Mouse (Mus musculus): ENCODE results near the gene Shroom3.

DNA sequence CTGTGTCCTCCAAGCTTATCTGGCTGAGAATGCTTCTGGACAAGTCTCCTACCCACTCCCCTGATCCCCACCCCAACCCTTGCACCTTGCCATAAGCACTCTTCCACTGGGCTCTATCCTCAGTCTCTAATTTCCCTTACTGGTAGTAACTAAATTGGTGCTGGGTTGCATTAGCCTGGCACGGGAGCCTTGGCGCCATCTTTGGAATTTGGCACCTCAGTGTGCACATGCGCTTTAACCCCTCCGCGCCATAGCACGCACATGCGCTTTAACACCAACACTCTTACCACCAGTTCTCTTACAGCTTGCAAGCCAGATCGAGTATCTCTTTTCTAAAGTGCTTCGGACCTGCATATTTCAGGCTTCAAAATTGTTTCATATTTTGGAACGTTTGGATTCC lies 192.6 kb downstream of the Shroom3 start:
- TF ChIP-seq ZC3H11A (IDR thresholded peaks at IDR 0.05; ENCODE audit: low read depth, low read length) (no peak), CTCF (conservative IDR thresholded peaks at IDR 0.05 in 1 of 2, IDR thresholded peaks at IDR 0.05 in 1 of 2; ENCODE audit: low read depth in 2 of 2, low read length in 2 of 2) (no peak)
